Mouse (Mus musculus): ENCODE measurements at regions not wholly inside any gene's neighbourhood (a gene's known extent, or its start where the extent isn't known, plus 50 kb on each side); places are given as distances from the start of the nearest gene placed in this dataset.

GRCm38 (mm10) chr7:36582074-36582473 is 115.8 kb upstream of the Tshz3 start:
- Histone ChIP-seq H3K9me3 (ENCODE audit: control insufficient read depth, low read length) (no peaks in the 10 kb centered on the region), H3K4me2 (ENCODE audit: low read depth) (no peak overlapping the region), H3K27ac (no peak overlapping the region), H3K27me3 (ENCODE audit: control insufficient read depth, insufficient read depth, low read length) (no peaks in the 10 kb centered on the region), H3K4me1 (replicated peaks; ENCODE audit: control insufficient read depth in 2 of 2, insufficient read depth in 2 of 2, low read length in 1 of 2) (no peaks in the 10 kb centered on the region), H3K36me3 (replicated peaks; ENCODE audit: control insufficient read depth, insufficient read depth, low read depth) (no peaks in the 10 kb centered on the region), H3K9ac (replicated peaks) (no peak overlapping the region), H3K4me3 (ENCODE audit: insufficient read depth in 1 of 2, low read depth in 2 of 2, low read length in 2 of 2) (no peak overlapping the region)
- TF ChIP-seq CTCF (IDR thresholded peaks at IDR 0.05; ENCODE audit: low read depth): no peak
- no peak for TF ChIP-seq EP300 (IDR thresholded peaks at IDR 0.05; ENCODE audit: low read depth)
- ATAC-seq (ENCODE audit: insufficient read depth): no peak
- 68% methylated on average over 6 of the region's 6 CpGs for WGBS (ENCODE audit: insufficient replicate concordance)
- DNase-seq (ENCODE audit: low read depth in 3 of 3, low spot score in 3 of 3): no peak

GRCm38 (mm10) chr7:36585014-36585413 is 112.9 kb upstream of the Tshz3 start:
- no peak overlapping the region for H3K4me3 ChIP-seq (ENCODE audit: insufficient read depth in 1 of 2, low read depth in 2 of 2, low read length in 2 of 2)
- no peaks in the 10 kb centered on the region for H3K36me3 ChIP-seq (replicated peaks; ENCODE audit: control insufficient read depth, insufficient read depth, low read depth)
- H3K9me3 ChIP-seq (ENCODE audit: control insufficient read depth, low read length): no peaks in the 10 kb centered on the region
- no peak overlapping the region for H3K27ac ChIP-seq
- TF ChIP-seq CTCF (IDR thresholded peaks at IDR 0.05; ENCODE audit: low read depth) (no peak), EP300 (IDR thresholded peaks at IDR 0.05; ENCODE audit: low read depth) (no peak)
- ATAC-seq (ENCODE audit: insufficient read depth): no peak
- 44% methylated on average over 1 of the region's 1 CpGs for WGBS (ENCODE audit: insufficient replicate concordance)
- no peak overlapping the region for H3K4me2 ChIP-seq (ENCODE audit: low read depth)
- no peak overlapping the region for H3K9ac ChIP-seq (replicated peaks)
- no peak for DNase-seq (ENCODE audit: low read depth in 3 of 3, low spot score in 3 of 3)
- no peaks in the 10 kb centered on the region for H3K27me3 ChIP-seq (ENCODE audit: control insufficient read depth, insufficient read depth, low read length)
- H3K4me1 ChIP-seq (replicated peaks; ENCODE audit: control insufficient read depth in 2 of 2, insufficient read depth in 2 of 2, low read length in 1 of 2): no peaks in the 10 kb centered on the region

- ATAC-seq (ENCODE audit: insufficient read depth): no peak
Measured at GRCm38 (mm10) chr7:36591496-36591895, 106.4 kb upstream of the Tshz3 start.

GRCm38 (mm10) chr7:36596630-36597301 is 101.2 kb upstream of the Tshz3 start:
- no peak overlapping the region for H3K9ac ChIP-seq (replicated peaks)
- no peaks in the 10 kb centered on the region for H3K27me3 ChIP-seq (ENCODE audit: control insufficient read depth, insufficient read depth, low read length)
- DNase-seq (ENCODE audit: low read depth in 3 of 3, low spot score in 3 of 3): no peak
- no peak overlapping the region for H3K4me2 ChIP-seq (ENCODE audit: low read depth)
- 51% methylated on average over 3 of the region's 3 CpGs for WGBS (ENCODE audit: insufficient replicate concordance)
- H3K36me3 ChIP-seq (replicated peaks; ENCODE audit: control insufficient read depth, insufficient read depth, low read depth): no peaks in the 10 kb centered on the region
- TF ChIP-seq EP300 (IDR thresholded peaks at IDR 0.05; ENCODE audit: low read depth): no peak
- TF ChIP-seq CTCF (IDR thresholded peaks at IDR 0.05; ENCODE audit: low read depth): no peak
- no peak overlapping the region for H3K27ac ChIP-seq
- no peak for ATAC-seq (ENCODE audit: insufficient read depth)
- H3K4me3 ChIP-seq (ENCODE audit: insufficient read depth in 1 of 2, low read depth in 2 of 2, low read length in 2 of 2): no peak overlapping the region
- H3K9me3 ChIP-seq (ENCODE audit: control insufficient read depth, low read length): no peaks in the 10 kb centered on the region; the same call in 1 of the 2 replicates
- no peaks in the 10 kb centered on the region for H3K4me1 ChIP-seq (replicated peaks; ENCODE audit: control insufficient read depth in 2 of 2, insufficient read depth in 2 of 2, low read length in 1 of 2)

More at GRCm38 (mm10) chr7:36591496-36591895, 106.4 kb upstream of the Tshz3 start:
- H3K9me3 ChIP-seq (ENCODE audit: control insufficient read depth, low read length): no peaks in the 10 kb centered on the region
- H3K4me2 ChIP-seq (ENCODE audit: low read depth): no peak overlapping the region
- H3K36me3 ChIP-seq (replicated peaks; ENCODE audit: control insufficient read depth, insufficient read depth, low read depth): no peaks in the 10 kb centered on the region
- no peak for DNase-seq (ENCODE audit: low read depth in 3 of 3, low spot score in 3 of 3)
- TF ChIP-seq EP300 (IDR thresholded peaks at IDR 0.05; ENCODE audit: low read depth): no peak
- TF ChIP-seq CTCF (IDR thresholded peaks at IDR 0.05; ENCODE audit: low read depth): no peak
- no peaks in the 10 kb centered on the region for H3K4me1 ChIP-seq (replicated peaks; ENCODE audit: control insufficient read depth in 2 of 2, insufficient read depth in 2 of 2, low read length in 1 of 2)
- H3K4me3 ChIP-seq (ENCODE audit: insufficient read depth in 1 of 2, low read depth in 2 of 2, low read length in 2 of 2): no peak overlapping the region
- H3K27me3 ChIP-seq (ENCODE audit: control insufficient read depth, insufficient read depth, low read length): no peaks in the 10 kb centered on the region
- H3K27ac ChIP-seq: no peak overlapping the region
- no peak overlapping the region for H3K9ac ChIP-seq (replicated peaks)
- 67% methylated on average over 1 of the region's 1 CpGs for WGBS (ENCODE audit: insufficient replicate concordance)

- no peaks in the 10 kb centered on the region for H3K9me3 ChIP-seq (ENCODE audit: control insufficient read depth, low read length)
- H3K9ac ChIP-seq (replicated peaks): no peak overlapping the region
- H3K36me3 ChIP-seq (replicated peaks; ENCODE audit: control insufficient read depth, insufficient read depth, low read depth): no peaks in the 10 kb centered on the region
- ATAC-seq (ENCODE audit: insufficient read depth) (no peak), DNase-seq (ENCODE audit: low read depth in 3 of 3, low spot score in 3 of 3) (no peak)
- H3K4me1 ChIP-seq (replicated peaks; ENCODE audit: control insufficient read depth in 2 of 2, insufficient read depth in 2 of 2, low read length in 1 of 2): no peaks in the 10 kb centered on the region
- no peak overlapping the region for H3K27ac ChIP-seq
- H3K4me2 ChIP-seq (ENCODE audit: low read depth): no peak overlapping the region
- 73% methylated on average over 18 of the region's 18 CpGs for WGBS (ENCODE audit: insufficient replicate concordance)
- H3K4me3 ChIP-seq (ENCODE audit: insufficient read depth in 1 of 2, low read depth in 2 of 2, low read length in 2 of 2): no peak overlapping the region
- H3K27me3 ChIP-seq (ENCODE audit: control insufficient read depth, insufficient read depth, low read length): no peaks in the 10 kb centered on the region
- TF ChIP-seq EP300 (IDR thresholded peaks at IDR 0.05; ENCODE audit: low read depth): no peak
- TF ChIP-seq CTCF (IDR thresholded peaks at IDR 0.05; ENCODE audit: low read depth): no peak
Measured at GRCm38 (mm10) chr7:36605026-36605698, 92.8 kb upstream of the Tshz3 start.

Measured in liver, embryonic 14.5 days (tissue).